Mouse (Mus musculus) small intestine, adult 2 months (tissue): ENCODE measurements around the gene Fcna.

ENCODE experiments used
- CTCF ChIP-seq: fragments of 200-500 bp; IDR thresholded peaks from 2 replicates; pipeline ENCODE4 v1.5.1; 2012; ENCODE audit warnings: low read depth, mild to moderate bottlenecking, control low read depth, inconsistent platforms, low read length, moderate library complexity, mixed read lengths; ENCODE audit not compliant: insufficient replicate concordance, insufficient read length; ENCODE audit errors: extremely low read depth
- POLR2A ChIP-seq: fragments of 200-500 bp; IDR thresholded peaks from 2 replicates; pipeline ENCODE4 v1.6.1; 2012; ENCODE audit warnings: low read depth, mild to moderate bottlenecking, control low read depth, inconsistent platforms, low read length, moderate library complexity

- TF ChIP-seq CTCF, result no peak
- TF ChIP-seq POLR2A, result no peak
Measured at GRCm38 (mm10) chr2:25578796-25579736, 48.8 kb downstream of the Fcna start.
